Mouse (Mus musculus) ES-E14 (cell line): ENCODE results near the gene Rusc1.

ENCODE experiments used
- CHD2 ChIP-seq: IDR thresholded peaks from 2 replicates; pipeline ENCODE4 v1.6.1; 2014; ENCODE audit warnings: mild to moderate bottlenecking, low read depth, low read length, inconsistent platforms
- HCFC1 ChIP-seq: IDR thresholded peaks from 2 replicates; pipeline ENCODE4 v1.6.1; 2012; ENCODE audit warnings: low read length, inconsistent platforms, borderline replicate concordance; ENCODE audit not compliant: insufficient read depth
- MAFK ChIP-seq: IDR thresholded peaks from 2 replicates; pipeline ENCODE4 v1.6.1; 2014; ENCODE audit warnings: mild to moderate bottlenecking, low read depth, low read length, inconsistent platforms; ENCODE audit not compliant: insufficient read depth
- ZC3H11A ChIP-seq: IDR thresholded peaks from 2 replicates; pipeline ENCODE4 v1.6.1; 2012; ENCODE audit warnings: low read depth, mild to moderate bottlenecking, inconsistent platforms, low read length, borderline replicate concordance
- ZNF384 ChIP-seq: IDR thresholded peaks from 2 replicates; pipeline ENCODE4 v1.6.1; 2012; ENCODE audit warnings: low read depth, low read length, inconsistent platforms

- no peak for TF ChIP-seq HCFC1
- TF ChIP-seq ZNF384 = no peak
- TF ChIP-seq CHD2 = no peak
- no peak for TF ChIP-seq MAFK
- TF ChIP-seq ZC3H11A = no peak
Observed at GRCm38 (mm10) chr3:89136365-89136764, 43.3 kb upstream of the Rusc1 start.
